Mouse (Mus musculus) heart, embryonic 10.5 days (tissue): ENCODE data around the gene Adprhl1. TPM values are rescaled to one million over a fixed set of nuclear protein-coding genes. Genes with fewer than 3 reads are reported as not detected.

Experiments
- DNase-seq: peaks from one replicate; pipeline ENCODE4 v3.0.0-alpha.2; 2017; ENCODE audit warnings: low spot score
- H3K27ac ChIP-seq: fragments of 300-500 bp; sonication (generic); 2 replicates; pipeline ENCODE4 v1.5.1; 2016; ENCODE audit warnings: mild to moderate bottlenecking
- H3K27me3 ChIP-seq: fragments of 300-500 bp; sonication (generic); 2 replicates; pipeline ENCODE4 v1.6.1; 2016; ENCODE audit warnings: mild to moderate bottlenecking; ENCODE audit not compliant: poor library complexity, insufficient read depth, severe bottlenecking
- H3K36me3 ChIP-seq: fragments of 300-500 bp; sonication (generic); 2 replicates; pipeline ENCODE4 v1.6.1; 2016; ENCODE audit warnings: mild to moderate bottlenecking, moderate library complexity
- H3K4me1 ChIP-seq: fragments of 300-500 bp; sonication (generic); 2 replicates; pipeline ENCODE4 v1.6.1; 2016; ENCODE audit warnings: mild to moderate bottlenecking
- H3K4me3 ChIP-seq: fragments of 300-500 bp; sonication (generic); 2 replicates; pipeline ENCODE4 v1.5.1; 2016; ENCODE audit warnings: mild to moderate bottlenecking, moderate library complexity
- H3K9me3 ChIP-seq: fragments of 300-500 bp; sonication (generic); 2 replicates; pipeline ENCODE4 v1.6.1; 2016; ENCODE audit warnings: mild to moderate bottlenecking, moderate library complexity
- WGBS: fragments of 180-500 bp; shearing (Covaris S2); methylation state at CpG from one replicate; pipeline ENCODE4 v1.1.7; 2016; 5-methylcytosine and 5-hydroxymethylcytosine counted together
- polyA plus RNA-seq: library from polyadenylated mRNA; unstranded; fragments of >200 nt; fragmentation: Nextera tagmentation; extraction: Ambion mirVana; gene quantifications from 2 replicates; pipeline ENCODE4 v1.2.1, GENCODE M21; 2016

Adprhl1 gene
- polyA plus RNA-seq, 1 experiment from 2014 or later: 49.3 TPM

DNA sequence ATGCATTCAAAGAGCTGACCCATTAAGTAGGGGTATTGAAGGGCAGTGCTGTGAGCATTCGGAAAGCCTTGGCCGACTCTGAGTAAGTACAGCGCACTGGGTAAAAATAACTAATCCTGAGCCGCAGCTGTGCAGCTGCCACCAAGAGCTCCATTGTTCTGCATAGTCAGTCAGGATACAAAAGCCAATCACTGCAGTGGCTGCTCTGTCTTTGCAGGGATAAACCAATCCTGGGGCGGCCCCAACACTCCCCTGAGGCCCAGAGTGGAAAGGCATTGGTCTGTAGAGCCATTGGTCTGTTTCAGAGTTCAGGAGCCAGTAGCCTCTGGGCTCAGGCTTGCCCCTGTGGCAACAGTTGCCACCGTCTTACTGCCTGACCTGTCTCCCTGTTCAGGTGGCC, 27.7 kb downstream of the Adprhl1 start:
- no peak for DNase-seq
- H3K27ac ChIP-seq: peak overlapping the region; percentile 48; the same call in 1 of the 2 replicates
- H3K4me3 ChIP-seq: no peak overlapping the region
- 62% methylated on average over 6 of the region's 6 CpGs for WGBS
- H3K27me3 ChIP-seq: 0 out of 2 replicates have a peak, but pooled peaks cover 10% of the 10 kb centered on the region
- H3K36me3 ChIP-seq: peaks cover 39% of the 10 kb centered on the region
- H3K9me3 ChIP-seq: no peaks in the 10 kb centered on the region
- peaks cover 58% of the 10 kb centered on the region for H3K4me1 ChIP-seq

DNA sequence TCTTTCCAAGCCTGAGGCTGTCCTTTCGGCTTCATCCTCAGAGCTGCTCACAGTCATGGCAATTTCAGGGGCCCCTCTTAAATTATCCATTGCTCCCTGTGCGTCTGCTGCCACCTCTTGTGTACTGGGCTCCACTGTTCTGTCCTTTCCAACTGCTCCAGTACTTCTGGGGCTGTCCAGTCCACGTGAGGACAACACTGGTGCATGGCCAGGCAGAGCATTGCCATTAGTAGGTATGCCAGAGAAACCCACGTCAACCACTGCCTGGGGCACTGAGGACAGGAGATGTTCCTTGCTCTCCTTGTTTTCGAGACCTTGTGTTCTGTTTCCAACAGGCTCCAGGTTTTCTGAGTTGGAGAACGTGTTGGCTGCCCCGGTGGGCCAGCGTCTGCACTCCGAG, 29.5 kb downstream of the Adprhl1 start:
- Histone ChIP-seq H3K9me3 (no peaks in the 10 kb centered on the region), H3K27ac (no peak overlapping the region), H3K36me3 (peaks cover 48% of the 10 kb centered on the region), H3K27me3 (0 out of 2 replicates have a peak, but pooled peaks cover 10% of the 10 kb centered on the region), H3K4me1 (peaks cover 43% of the 10 kb centered on the region), H3K4me3 (no peak overlapping the region)
- 83% methylated on average over 9 of the region's 9 CpGs for WGBS
- DNase-seq: no peak

- H3K27ac ChIP-seq: no peak overlapping the region
- H3K27me3 ChIP-seq: no peaks in the 10 kb centered on the region
- H3K9me3 ChIP-seq: no peaks in the 10 kb centered on the region
- H3K4me3 ChIP-seq: no peak overlapping the region
- no peak for DNase-seq
- 89% methylated on average over 4 of the region's 4 CpGs for WGBS
- peaks cover 31% of the 10 kb centered on the region; the same call in 1 of the 2 replicates for H3K36me3 ChIP-seq
- peaks cover 30% of the 10 kb centered on the region for H3K4me1 ChIP-seq
These were observed 35.5 kb downstream of the Adprhl1 start for GRCm38 (mm10) chr8:13218441-13218840.

GRCm38 (mm10) chr8:13217986-13218385, 36.0 kb downstream of the Adprhl1 start:
- Histone ChIP-seq H3K27me3 (no peaks in the 10 kb centered on the region), H3K4me3 (no peak overlapping the region), H3K36me3 (peaks cover 26% of the 10 kb centered on the region; the same call in 1 of the 2 replicates), H3K4me1 (peaks cover 35% of the 10 kb centered on the region), H3K27ac (no peak overlapping the region), H3K9me3 (no peaks in the 10 kb centered on the region)
- DNase-seq: no peak

GRCm38 (mm10) chr8:13217093-13217492, 36.9 kb downstream of the Adprhl1 start:
- DNase-seq: no peak
- WGBS: 42% methylated on average over 5 of the region's 5 CpGs
- Histone ChIP-seq H3K9me3 (no peaks in the 10 kb centered on the region), H3K36me3 (peaks cover 17% of the 10 kb centered on the region; the same call in 1 of the 2 replicates), H3K4me1 (peaks cover 35% of the 10 kb centered on the region), H3K4me3 (no peak overlapping the region), H3K27ac (peak overlapping the region; percentile 62; the same call in 1 of the 2 replicates), H3K27me3 (no peaks in the 10 kb centered on the region)

GRCm38 (mm10) chr8:13216386-13216785, 37.6 kb downstream of the Adprhl1 start:
- DNase-seq: no peak
- no peaks in the 10 kb centered on the region for H3K27me3 ChIP-seq
- WGBS: 70% methylated on average over 8 of the region's 8 CpGs
- peaks cover 30% of the 10 kb centered on the region for H3K4me1 ChIP-seq
- no peaks in the 10 kb centered on the region for H3K9me3 ChIP-seq
- H3K4me3 ChIP-seq: no peak overlapping the region
- peaks cover 10% of the 10 kb centered on the region; the same call in 1 of the 2 replicates for H3K36me3 ChIP-seq
- H3K27ac ChIP-seq: peak overlapping the region; percentile 62

GRCm38 (mm10) chr8:13213479-13214268, 40.3 kb downstream of the Adprhl1 start:
- H3K27ac ChIP-seq: peak overlapping the region; percentile 82
- no peaks in the 10 kb centered on the region for H3K27me3 ChIP-seq
- H3K9me3 ChIP-seq: no peaks in the 10 kb centered on the region
- DNase-seq: peak; percentile 93
- peak overlapping the region; percentile 40 for H3K4me3 ChIP-seq
- H3K4me1 ChIP-seq: peaks cover 44% of the 10 kb centered on the region
- no peaks in the 10 kb centered on the region for H3K36me3 ChIP-seq
- WGBS: 22% methylated on average over 10 of the region's 10 CpGs

DNA sequence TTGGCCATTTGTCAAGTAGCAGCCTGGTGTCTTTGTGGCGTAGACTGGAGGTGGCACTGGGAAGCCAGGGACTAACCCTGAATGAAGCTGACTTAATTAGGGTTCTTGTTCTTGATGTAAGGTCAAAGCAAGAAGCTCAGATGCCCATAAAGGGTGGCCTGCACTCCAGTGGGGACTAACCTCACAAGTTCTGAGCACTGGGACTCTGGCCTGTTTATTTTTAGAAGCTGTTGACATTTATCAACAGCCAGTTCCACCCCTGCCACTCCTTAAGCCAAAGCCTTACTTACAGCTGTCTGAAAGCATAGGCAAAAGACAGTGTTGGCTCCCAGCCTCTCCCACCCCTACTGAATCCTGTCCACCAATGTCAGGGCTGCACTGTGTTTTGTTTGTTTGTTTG, 44.2 kb downstream of the Adprhl1 start:
- Histone ChIP-seq H3K27me3 (no peaks in the 10 kb centered on the region), H3K9me3 (no peaks in the 10 kb centered on the region), H3K36me3 (no peaks in the 10 kb centered on the region), H3K27ac (peak overlapping the region; percentile 83), H3K4me1 (peaks cover 59% of the 10 kb centered on the region), H3K4me3 (no peak overlapping the region)
- DNase-seq: peak; percentile 87
- WGBS: 35% methylated on average over 1 of the region's 1 CpGs

- Histone ChIP-seq H3K4me1 (peaks cover 61% of the 10 kb centered on the region), H3K27me3 (no peaks in the 10 kb centered on the region), H3K36me3 (peaks cover 2% of the 10 kb centered on the region; the same call in 1 of the 2 replicates), H3K4me3 (no peak overlapping the region), H3K9me3 (no peaks in the 10 kb centered on the region), H3K27ac (peak overlapping the region; percentile 83)
- DNase-seq: no peak
- 39% methylated on average over 6 of the region's 6 CpGs for WGBS
These were observed 45.2 kb downstream of the Adprhl1 start for GRCm38 (mm10) chr8:13208627-13209355.

GRCm38 (mm10) chr8:13206290-13206689, 47.7 kb downstream of the Adprhl1 start:
- H3K9me3 ChIP-seq: no peaks in the 10 kb centered on the region
- H3K4me3 ChIP-seq: no peak overlapping the region
- peaks cover 7% of the 10 kb centered on the region; the same call in 1 of the 2 replicates for H3K36me3 ChIP-seq
- H3K27me3 ChIP-seq: peaks cover 19% of the 10 kb centered on the region
- WGBS: 31% methylated on average over 5 of the region's 5 CpGs
- no peak for DNase-seq
- peaks cover 69% of the 10 kb centered on the region for H3K4me1 ChIP-seq
- H3K27ac ChIP-seq: peak overlapping the region; percentile 52

- 82% methylated on average over 5 of the region's 5 CpGs for WGBS
- DNase-seq: no peak
- Histone ChIP-seq H3K27ac (peak overlapping the region; percentile 44; the same call in 1 of the 2 replicates), H3K36me3 (peaks cover 7% of the 10 kb centered on the region; the same call in 1 of the 2 replicates), H3K4me3 (no peak overlapping the region), H3K27me3 (peaks cover 27% of the 10 kb centered on the region), H3K4me1 (peaks cover 66% of the 10 kb centered on the region), H3K9me3 (no peaks in the 10 kb centered on the region)
These were observed 48.7 kb downstream of the Adprhl1 start for GRCm38 (mm10) chr8:13205311-13205710.

DNA sequence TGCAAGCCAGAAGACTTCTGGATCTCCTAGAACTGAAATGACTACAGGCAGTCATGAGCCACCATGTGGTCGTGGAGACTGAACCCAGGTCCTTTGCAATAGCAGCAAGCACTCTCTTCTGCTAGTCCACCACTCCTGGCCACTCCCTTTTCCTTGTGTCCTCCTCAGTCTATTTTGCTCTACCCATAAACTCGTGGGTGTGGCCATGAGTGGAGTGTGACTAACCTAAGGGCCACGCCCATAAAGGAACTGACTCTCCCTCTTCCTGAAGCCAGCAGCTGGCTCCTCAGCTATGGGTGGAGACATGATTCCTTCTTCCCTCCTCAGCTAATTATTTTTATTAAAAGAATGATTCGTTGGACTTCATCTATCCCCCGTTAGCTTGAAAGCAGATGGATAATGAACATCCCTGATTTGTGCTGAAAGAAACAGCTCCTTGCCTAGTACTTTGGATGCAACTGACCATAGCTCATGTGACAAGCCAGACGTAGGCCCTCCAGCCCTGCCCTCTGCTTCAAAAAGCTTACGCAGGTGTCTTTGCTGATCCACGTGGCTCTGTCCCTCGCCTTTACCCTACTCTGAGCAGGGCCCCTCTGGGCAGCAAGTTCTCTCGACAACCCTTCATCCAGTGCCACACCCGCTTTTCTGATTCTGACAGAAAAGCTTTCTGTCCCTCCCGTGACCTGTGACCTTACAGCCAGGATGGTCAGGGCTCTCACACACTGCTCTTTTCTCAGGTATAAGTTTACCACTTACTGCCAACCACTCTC, 49.4 kb downstream of the Adprhl1 start:
- WGBS: 68% methylated on average over 12 of the region's 12 CpGs
- peaks cover 33% of the 10 kb centered on the region for H3K27me3 ChIP-seq
- no peak for DNase-seq
- H3K36me3 ChIP-seq: peaks cover 7% of the 10 kb centered on the region; the same call in 1 of the 2 replicates
- H3K27ac ChIP-seq: peak overlapping the region; percentile 56
- H3K4me1 ChIP-seq: peaks cover 71% of the 10 kb centered on the region
- H3K4me3 ChIP-seq: no peak overlapping the region
- no peaks in the 10 kb centered on the region for H3K9me3 ChIP-seq
